Mouse (Mus musculus): ENCODE data around the gene Etnppl.

- TF ChIP-seq POLR2A (IDR thresholded peaks at IDR 0.05; ENCODE audit: low read depth, low read length) = no peak
- TF ChIP-seq CTCF (IDR thresholded peaks at IDR 0.05; ENCODE audit: extremely low read depth, insufficient read depth, insufficient read length, insufficient replicate concordance) = no peak
Observed at GRCm38 (mm10) chr3:130633859-130634258, 16.6 kb downstream of the Etnppl start.
